Mouse (Mus musculus): ENCODE results near the gene Rassf8. TPM values are rescaled to one million over a fixed set of nuclear protein-coding genes. Genes with fewer than 3 reads are reported as not detected.
A peak's percentile ranks its signal among the peaks of the same experiment; 100 is the strongest.

Gene Rassf8
- 10 to 100 TPM; 15.5 to 17.3 TPM for total RNA-seq (2021)
- long read RNA-seq, experiment 1, partial matches to known transcripts: 0 of 3 reads
- long read RNA-seq, experiment 1, other reads (novel, unspliced or antisense): 1 of 3 reads
- long read RNA-seq, experiment 2, full-length matches to known transcripts: 1 of 2 reads
- long read RNA-seq, experiment 2, partial matches to known transcripts: 1 of 2 reads
- long read RNA-seq, experiment 2, other reads (novel, unspliced or antisense): 0 of 2 reads

DNA sequence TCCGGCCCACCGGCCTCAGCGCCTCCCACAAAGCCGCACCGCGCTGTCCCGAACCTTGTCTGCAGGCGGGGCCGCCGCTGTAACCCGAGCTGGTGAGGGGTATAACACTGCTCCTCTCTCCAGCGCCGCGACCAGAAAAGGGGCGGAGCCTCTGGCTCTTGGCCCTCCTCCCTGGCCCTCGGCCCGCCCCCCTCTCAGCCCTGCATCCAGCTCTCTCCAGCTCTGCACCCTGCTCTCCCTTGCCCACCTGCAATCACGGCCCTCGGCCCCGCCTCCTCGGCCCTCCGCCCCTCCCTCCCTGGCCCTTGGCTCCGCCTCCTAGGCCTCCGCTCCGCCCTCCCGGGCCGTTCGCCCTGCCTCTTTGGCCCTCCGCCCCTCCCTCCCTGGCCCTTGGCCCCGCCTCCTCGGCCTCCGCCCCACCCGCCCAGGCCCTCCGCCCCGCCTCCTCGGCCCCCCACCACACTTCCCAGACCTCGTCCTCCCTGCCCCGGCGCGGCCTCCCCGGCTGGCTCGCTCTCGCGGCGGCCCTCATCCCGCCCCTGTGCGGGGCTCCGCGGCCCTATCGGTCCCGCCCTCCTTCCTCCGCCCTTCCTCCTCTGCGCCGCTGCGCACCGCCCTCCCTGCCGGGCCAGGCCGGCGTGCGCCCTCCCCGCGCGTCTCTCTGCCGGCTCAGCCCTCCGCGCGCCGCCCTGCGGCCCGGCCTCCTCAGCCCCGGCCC, at the start of gene Rassf8:
TSS of gene Rassf8 (plus strand) at position 617 of the 718 bp plus-strand sequence.
- intact Hi-C loops (cut with DNase I): no loop called here
- DNase-seq (ENCODE audit: low spot score in 2 of 2): peak; percentile 51 to 74

DNA sequence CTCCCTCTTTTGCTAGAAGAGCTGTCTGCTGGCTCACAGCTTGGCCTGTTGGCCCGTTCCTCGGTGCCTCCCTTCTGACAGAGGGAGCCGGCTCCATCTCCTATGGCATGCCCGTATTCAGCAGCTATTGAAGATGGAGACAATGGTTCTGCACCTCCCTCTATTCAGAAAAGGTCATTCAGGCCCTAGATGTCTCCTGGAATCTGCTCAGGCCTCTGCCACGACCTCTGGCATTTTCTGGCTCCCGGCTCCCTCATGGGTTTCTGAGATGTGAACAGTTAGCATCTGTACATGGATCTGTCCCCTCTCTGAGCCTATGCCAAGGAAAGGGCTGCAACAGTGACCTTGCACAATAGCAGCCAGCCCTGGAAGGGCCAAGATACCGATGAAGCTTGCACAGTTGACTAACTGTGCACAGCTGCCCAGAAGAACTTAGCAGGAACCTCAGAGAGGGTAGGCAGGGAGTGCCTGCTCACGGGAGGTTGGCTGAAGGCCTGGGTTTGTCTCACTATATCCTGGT, 45.5 kb upstream of the Rassf8 start:
- DNase-seq (ENCODE audit: low spot score in 2 of 2): no peak
- intact Hi-C loops (cut with DNase I): no loop called here

DNA sequence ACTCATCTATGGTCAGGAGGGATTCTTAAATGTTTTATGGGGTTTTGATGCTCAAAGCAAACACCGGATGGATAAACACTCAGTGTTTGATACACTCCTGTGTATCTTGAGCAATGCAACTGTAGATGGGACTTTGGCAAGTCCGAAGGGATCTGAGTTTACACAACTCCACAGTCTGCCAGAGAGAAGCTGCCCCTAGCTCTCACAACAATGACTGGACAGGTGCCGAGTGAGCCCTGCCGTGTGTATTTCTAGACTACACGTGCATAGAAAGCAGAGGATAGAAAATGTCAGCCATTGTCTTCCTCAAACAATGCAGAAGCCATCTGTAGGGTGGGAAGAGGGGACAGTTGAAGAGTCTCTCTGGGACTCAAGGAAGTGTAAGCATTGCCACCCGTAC, 42.9 kb upstream of the Rassf8 start:
- no peak for DNase-seq (ENCODE audit: low spot score in 2 of 2)
- intact Hi-C loops (cut with DNase I): no loop called here

DNA sequence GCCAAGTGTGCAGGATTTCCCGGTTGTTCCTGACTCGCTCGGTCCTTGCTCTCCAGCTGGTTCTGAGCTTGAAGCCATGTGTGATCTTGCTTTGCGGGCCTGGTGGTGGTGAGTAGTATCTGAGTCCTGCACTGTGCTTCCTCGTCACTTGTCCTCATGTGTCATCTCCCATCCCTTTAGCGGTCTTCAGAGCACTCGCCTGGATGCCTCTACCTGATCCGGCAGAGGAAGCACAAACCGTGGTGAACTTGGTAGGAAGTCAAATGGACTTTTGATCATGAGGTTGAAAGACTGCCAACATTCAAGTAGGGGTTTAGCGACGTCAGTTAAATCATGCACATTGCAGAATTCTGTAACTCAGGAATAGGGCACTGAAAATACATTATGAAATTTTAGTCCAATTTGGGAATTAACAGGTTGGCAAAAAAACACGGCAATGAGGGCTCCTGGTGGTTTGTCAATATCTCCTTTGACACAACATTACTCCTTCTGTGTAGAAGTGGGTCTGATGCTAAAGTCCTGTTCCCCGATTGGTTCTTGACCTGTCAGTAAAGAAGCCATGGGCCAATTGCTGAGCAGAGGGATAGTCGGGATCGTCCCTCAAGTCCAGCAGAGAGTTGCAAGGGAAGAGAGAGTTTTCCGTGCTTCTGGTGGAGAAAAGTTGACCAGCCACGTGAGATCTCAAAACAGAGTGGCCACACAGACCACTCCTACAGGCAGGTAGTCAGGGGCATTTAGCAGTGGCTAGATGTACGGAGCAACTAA, 36.4 kb upstream of the Rassf8 start:
- intact Hi-C loops (cut with DNase I): no loop called here

DNA sequence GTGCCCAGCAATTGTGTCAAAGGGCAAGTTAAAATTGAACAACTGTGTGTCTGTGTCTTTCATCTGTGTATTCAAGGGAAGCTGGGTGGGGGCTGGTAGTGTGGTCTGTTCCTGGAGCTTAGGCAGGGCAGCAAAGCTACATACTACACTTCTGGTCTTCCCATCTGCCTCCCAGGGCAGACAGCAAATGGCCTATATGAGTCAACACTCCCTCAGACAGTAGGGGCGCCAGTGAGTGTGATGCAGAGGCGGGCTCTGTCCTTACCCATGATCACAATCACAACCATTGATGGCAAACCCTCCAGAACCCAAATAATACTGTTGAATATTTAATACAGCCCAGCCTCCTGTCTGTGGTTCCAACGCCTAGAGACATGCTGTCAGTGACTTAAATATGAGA, 35.8 kb upstream of the Rassf8 start:
- no peak for DNase-seq (ENCODE audit: low spot score in 2 of 2)
- intact Hi-C loops (cut with DNase I): no loop called here

More for the DNA sequence above, 36.4 kb upstream of the Rassf8 start:
- no peak for DNase-seq (ENCODE audit: low spot score in 2 of 2)

DNA sequence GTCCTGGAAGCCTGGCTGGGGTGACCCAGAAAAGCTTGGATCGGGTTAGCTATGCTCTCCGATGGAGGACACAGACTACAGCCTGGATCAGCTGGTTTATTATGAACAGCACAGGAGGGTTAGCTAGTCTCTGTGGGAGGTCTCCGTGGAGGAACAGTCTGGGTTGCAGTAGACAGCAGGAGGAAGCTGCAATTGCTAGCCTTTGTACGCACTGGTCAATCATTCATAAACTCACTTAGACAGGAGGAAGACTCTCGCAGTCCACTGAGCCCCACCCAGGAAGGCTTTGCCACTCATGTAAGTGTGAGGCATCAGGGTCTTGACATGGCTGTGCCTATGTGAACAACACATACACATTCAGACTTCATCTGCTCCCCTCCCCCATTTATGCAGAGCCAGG, 35.2 kb upstream of the Rassf8 start:
- no peak for DNase-seq (ENCODE audit: low spot score in 2 of 2)
- intact Hi-C loops (cut with DNase I): no loop called here

DNA sequence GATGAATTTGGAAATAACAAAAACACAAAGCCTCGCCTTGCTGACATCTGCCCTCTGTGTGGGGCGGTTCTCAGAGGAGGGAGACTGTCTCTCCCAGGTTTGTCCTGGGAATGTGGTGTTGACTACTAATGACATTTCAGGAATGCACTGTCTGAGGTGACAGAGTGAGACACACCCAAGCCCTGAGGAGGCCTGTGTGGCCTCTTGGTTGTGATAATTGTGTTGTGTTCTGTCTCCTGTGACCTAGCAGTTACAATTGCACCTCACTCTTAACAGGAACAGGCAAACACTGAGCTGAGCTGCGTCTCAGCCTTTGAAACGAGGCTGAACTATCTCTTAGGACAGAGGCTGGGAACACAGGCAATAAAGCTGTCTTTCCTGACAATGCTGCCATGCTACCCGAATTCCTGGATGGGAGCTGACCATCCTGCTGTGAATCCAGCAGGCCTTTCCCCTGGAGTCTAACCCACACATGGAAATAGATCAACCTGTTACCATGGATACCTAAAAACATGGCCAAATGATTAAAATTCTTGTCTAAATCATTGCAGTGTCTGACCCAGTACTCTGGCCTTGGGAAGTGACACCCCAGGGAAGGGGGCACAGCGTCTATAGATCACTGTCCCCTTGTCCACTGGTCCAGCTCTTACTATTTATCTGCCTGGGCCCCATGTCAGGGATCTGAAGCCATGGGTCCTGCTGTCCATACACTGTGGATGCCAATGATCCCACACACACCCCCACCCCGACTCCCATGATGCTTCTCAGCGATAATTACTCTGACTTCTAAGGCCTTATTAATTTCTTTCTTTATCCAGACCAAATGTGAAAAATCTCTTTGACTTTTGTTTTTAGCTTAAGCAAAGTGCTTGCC, 33.1 kb upstream of the Rassf8 start:
- intact Hi-C loops (cut with DNase I): no loop called here
- no peak for DNase-seq (ENCODE audit: low spot score in 2 of 2)

DNA sequence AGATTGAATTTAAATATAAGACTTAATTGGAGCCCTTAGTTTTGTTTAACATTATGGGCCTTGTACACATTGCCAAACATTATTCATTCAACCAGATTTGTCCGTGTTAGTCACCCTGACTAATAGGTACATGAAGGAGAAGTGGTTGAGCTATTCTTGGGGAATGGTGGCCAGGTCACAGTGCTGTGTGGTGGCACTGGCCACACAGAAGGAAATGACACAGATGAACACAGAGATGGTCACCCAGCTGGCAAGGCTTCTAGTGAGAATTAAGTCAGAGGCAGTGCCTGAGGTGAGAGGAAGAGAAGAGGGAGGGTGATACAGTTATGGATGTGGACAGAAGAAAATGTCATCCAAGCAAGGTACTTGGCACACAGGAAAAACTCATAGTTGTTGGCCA, 32.4 kb upstream of the Rassf8 start:
- DNase-seq (ENCODE audit: low spot score in 2 of 2): no peak
- intact Hi-C loops (cut with DNase I): no loop called here

DNA sequence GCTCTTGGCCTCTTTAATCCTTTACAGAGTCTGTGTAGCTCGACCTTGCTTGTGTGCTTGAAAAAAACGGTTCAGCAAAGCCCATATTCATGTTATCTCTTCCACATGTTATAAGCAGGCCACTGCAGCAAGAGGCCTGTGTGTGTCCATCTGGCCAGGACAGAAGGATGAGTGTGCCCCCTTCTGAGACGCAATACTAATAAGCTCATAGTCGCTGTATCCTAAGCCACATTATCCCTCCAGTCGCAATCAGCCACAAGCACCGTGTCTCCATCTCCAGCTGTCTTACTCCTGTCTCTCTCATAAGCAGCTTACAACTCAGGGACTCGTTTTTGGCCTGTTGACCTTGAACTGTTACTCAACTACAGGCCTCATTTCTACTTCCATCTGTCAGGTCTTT, 24.0 kb upstream of the Rassf8 start:
- intact Hi-C loops (cut with DNase I): no loop called here
- DNase-seq (ENCODE audit: low spot score in 2 of 2): no peak

DNA sequence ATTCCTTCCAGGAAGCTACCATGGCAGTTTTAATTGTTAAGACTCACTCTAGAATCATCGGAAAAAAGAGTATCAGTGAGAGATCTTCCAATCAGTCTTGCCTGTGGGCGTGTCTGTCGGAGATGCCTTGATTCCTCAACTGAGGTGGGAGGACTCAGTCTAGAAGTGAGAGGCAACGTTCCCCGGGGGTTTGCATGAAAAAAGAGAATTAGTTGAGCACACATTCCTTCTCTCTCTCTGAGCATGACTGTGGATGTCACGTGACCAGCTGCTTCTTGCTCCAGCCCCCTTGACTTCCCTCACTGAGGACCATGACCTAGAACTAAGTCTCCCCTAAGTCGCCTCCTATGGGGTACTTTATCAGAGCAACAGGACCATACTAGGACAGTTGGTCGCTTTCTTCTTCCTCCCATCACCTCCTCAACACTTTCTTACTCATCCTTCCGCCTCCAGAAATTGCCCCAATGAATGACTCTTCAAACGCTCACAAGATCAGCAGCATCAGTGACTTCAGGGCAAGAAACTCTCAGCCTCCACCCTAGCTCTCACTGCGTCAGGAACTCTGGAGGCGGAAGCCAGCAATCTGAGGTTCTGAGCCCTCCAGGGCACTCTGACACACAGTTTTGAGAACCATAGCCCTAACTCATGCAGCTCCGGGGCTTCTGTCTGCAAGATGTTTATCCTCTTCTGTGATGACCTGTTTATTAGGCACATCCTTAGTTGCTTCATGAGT, 23.3 kb upstream of the Rassf8 start:
- intact Hi-C loops (cut with DNase I): no loop called here
- no peak for DNase-seq (ENCODE audit: low spot score in 2 of 2)

DNA sequence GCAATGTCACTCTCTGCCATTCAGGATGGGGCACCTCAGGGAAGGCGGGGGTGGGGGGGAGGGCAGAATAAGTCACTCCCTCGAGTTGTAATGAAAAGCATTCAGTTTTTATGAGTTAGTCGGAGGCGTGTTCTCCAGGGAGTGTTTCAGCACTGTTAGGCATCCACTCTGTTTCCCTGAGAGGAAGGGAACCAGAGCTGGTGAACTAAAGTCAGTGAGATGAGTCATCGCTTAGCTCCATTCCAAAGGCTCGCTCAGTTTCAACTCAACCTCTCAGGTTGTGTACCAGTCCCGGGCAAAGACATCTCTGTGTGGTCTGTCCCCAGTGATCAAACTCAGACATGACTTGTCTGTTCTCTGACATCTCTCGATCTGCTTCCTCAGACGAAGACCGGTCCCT, 20.7 kb upstream of the Rassf8 start:
- intact Hi-C loops (cut with DNase I): no loop called here
- DNase-seq (ENCODE audit: low spot score in 2 of 2): no peak

DNA sequence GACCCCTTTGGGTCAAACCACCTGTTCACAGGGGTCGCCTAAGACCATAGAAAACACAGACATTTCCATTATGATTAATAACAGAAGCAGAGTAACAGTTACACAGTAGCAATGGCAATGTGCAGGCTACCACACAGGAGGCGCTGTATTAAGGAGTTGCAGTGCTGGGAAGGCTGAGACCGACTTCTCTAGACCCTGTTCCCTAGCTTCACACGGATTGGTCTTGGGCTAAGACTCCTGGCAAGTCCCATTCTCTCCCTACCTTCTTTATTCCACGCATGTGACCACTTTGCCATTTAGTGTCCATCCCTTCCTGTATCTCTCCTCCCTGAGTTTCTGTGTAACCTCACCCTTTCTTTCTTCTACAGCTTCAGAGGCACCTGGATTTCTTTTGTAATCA, 19.6 kb upstream of the Rassf8 start:
- intact Hi-C loops (cut with DNase I): no loop called here

DNA sequence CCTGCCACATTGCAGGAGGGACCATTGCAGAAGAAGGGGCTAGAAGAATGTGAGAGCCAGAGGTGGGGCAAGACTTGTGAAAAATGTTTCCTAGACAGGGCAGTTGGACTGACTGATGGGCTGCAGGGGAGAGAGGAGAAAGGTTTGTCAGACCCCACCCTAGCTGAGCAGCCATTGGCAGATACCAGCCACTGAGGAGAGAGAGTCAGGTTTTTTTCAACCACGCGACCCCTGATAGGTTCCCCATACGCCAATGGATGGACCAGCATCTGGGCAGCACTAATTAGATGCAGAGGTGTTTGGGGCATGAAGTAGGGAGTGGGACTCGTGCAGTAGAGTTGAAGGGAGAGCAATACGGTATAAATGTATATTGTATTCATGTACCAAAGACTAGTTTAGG, 13.7 kb upstream of the Rassf8 start:
- intact Hi-C loops (cut with DNase I): no loop called here

More for the DNA sequence above, 19.6 kb upstream of the Rassf8 start:
- no peak for DNase-seq (ENCODE audit: low spot score in 2 of 2)

DNA sequence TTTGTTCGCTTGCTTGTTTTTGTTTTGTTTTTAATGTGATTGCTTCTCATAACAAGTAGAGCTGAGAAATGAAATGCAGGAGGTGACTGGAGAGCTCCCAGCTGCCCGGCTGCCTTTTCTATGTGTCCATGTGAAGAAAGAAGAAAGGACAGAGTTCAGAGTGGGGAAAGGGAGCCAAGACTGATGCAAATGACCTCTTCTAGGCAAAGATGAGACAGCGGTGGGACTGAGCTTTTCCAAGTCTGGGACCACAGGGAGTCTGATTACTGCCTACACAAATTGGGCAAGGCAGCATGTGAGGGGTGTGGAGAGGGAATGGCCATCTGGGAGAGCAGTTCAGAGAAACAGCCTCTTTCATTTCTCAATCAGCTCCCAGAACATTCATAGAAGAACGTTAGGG, 13.3 kb upstream of the Rassf8 start:
- intact Hi-C loops (cut with DNase I): no loop called here
- no peak for DNase-seq (ENCODE audit: low spot score in 2 of 2)

More for the DNA sequence above, 13.7 kb upstream of the Rassf8 start:
- DNase-seq (ENCODE audit: low spot score in 2 of 2): no peak

DNA sequence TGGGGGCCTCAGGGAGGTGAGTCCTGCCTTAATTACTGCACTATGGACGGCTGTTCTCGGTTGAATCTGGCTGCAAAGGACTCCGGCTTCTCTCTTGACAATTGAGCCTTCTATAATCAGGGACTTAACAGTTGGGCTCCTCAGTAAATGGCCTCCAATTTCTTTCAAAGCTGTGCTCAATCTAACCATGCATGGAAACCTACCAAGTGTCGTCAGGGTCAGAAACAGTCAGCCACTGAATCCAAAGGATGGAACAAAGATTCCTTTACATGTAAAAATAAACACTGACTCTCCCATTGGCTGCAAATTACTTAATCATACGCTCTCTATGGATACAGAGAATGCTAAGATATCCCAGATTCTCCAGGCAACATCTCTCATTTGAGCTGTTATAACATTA, 12.6 kb upstream of the Rassf8 start:
- DNase-seq (ENCODE audit: low spot score in 2 of 2): no peak
- intact Hi-C loops (cut with DNase I): no loop called here

DNA sequence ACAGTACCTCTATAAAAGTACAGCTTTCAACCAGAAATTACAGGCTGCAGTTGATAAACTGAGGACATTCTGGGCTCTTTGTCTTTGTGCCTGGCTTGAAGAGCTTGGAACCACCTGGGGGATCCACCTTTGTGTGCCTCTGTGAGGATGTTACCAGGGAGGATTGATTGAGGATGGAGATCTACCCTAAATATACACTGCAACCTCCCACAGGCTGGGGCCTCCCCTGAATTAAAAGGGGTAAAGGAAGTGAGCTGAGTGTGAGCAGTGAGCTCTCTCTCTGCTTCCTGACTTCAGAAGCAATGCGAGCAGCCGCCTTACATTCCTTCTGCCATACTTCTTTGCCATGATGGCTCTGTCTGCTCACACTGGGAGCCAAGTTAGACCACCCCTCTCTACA, 10.4 kb upstream of the Rassf8 start:
- DNase-seq (ENCODE audit: low spot score in 2 of 2): no peak
- intact Hi-C loops (cut with DNase I): no loop called here

DNA sequence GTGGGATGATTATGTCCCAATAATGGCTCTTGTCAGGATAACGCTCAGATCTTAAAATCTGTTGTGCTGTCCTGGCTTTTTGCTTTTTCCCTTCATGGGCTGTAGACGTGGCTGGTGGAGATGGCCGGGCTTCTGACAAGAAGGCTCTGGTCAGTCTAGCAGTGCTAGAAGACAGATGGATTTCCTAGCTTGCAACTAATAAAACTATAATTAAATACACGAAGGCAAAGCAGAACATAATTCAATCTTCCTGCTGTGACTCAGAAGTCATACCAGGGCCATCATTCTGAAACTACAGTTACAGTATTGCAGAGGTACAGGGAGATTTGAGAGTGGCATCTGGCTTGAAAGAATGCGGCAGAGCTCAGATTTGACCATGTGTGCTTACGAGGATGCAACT, 7.3 kb upstream of the Rassf8 start:
- intact Hi-C loops (cut with DNase I): no loop called here

DNA sequence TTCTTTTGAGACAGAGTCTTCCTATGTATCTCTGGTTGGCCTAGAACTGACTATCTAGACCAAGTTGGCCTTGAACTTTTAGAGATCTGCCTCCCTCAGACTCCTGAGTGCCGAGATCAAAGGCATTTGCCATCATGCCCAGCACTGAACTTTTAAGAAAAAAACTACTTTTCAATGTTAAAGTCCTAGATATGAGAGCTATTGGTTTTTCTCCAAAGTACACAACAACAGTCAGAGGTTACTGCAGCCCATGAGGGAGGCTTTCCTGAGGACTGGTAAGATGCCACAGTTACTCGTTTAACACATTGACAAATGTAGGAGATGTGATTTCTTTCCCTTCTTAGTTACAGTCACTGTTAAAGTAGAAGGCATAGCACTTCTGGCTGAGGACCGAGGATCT, 6.5 kb upstream of the Rassf8 start:
- no peak for DNase-seq (ENCODE audit: low spot score in 2 of 2)
- intact Hi-C loops (cut with DNase I): no loop called here

More for the DNA sequence above, 7.3 kb upstream of the Rassf8 start:
- no peak for DNase-seq (ENCODE audit: low spot score in 2 of 2)

DNA sequence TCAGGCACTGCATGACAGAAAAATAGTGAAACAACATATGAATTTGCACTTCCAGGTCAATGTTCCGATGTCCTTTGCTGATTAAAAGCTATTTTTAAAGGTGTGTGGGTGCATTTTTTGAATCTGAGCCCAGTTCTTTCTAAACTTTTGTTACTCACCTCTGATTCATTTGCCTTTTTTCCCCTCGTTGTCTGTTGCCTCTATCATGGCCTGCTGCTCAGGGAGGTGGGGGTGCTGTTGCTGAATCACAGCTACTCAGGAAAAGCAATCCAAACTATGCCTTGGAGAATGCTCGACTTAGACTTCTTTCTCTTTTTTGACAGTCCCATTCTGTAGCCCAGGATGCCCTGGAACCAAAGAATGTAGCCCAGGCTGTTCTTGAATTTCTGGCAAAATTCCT, 1.3 kb upstream of the Rassf8 start:
- intact Hi-C loops (cut with DNase I): no loop called here
- DNase-seq (ENCODE audit: low spot score in 2 of 2): no peak
